Mouse (Mus musculus) ES-E14 (cell line): ENCODE data around the gene Srm.

ENCODE experiments used
- CHD2 ChIP-seq: IDR thresholded peaks from 2 replicates; pipeline ENCODE4 v1.6.1; 2014; ENCODE audit warnings: mild to moderate bottlenecking, low read depth, low read length, inconsistent platforms
- HCFC1 ChIP-seq: IDR thresholded peaks from 2 replicates; pipeline ENCODE4 v1.6.1; 2012; ENCODE audit warnings: low read length, inconsistent platforms, borderline replicate concordance; ENCODE audit not compliant: insufficient read depth
- MAFK ChIP-seq: IDR thresholded peaks from 2 replicates; pipeline ENCODE4 v1.6.1; 2014; ENCODE audit warnings: mild to moderate bottlenecking, low read depth, low read length, inconsistent platforms; ENCODE audit not compliant: insufficient read depth
- ZC3H11A ChIP-seq: IDR thresholded peaks from 2 replicates; pipeline ENCODE4 v1.6.1; 2012; ENCODE audit warnings: low read depth, mild to moderate bottlenecking, inconsistent platforms, low read length, borderline replicate concordance
- ZNF384 ChIP-seq: IDR thresholded peaks from 2 replicates; pipeline ENCODE4 v1.6.1; 2012; ENCODE audit warnings: low read depth, low read length, inconsistent platforms

- TF ChIP-seq ZC3H11A (no peak), MAFK (no peak), ZNF384 (no peak), HCFC1 (no peak), CHD2 (no peak)
Measured at GRCm38 (mm10) chr4:148573222-148573621, 18.1 kb upstream of the Srm start.
